Mouse (Mus musculus) kidney, adult 2 months (tissue): ENCODE data around the gene Gm8906. TPM values are rescaled to one million over a fixed set of nuclear protein-coding genes. Genes with fewer than 3 reads are reported as not detected.
"Not testable (repeated sequence)": the region's sequence is repeated elsewhere in the genome, so short reads cannot be mapped to it uniquely, and the experiment has no call there.

Source experiments
- DNase-seq: peaks from one replicate; pipeline ENCODE4 v3.0.0; 2021
- H3K27ac ChIP-seq: fragments of 200-500 bp; 2 replicates; pipeline ENCODE4 v1.5.1; 2012; ENCODE audit warnings: low read depth, low read length, control low read depth, inconsistent platforms; ENCODE audit not compliant: insufficient read depth
- H3K27me3 ChIP-seq: fragments of 200-500 bp; replicated peaks from 2 replicates; pipeline ENCODE4 v1.6.1; 2012; ENCODE audit warnings: mild to moderate bottlenecking, moderate library complexity, low read length, inconsistent platforms; ENCODE audit not compliant: control insufficient read depth, insufficient read depth
- H3K36me3 ChIP-seq: fragments of 200-500 bp; 2 replicates; pipeline ENCODE4 v1.6.1; 2012; ENCODE audit warnings: mild to moderate bottlenecking, moderate library complexity, low read length, inconsistent platforms; ENCODE audit not compliant: control insufficient read depth, insufficient read depth
- H3K4me1 ChIP-seq: fragments of 200-500 bp; 2 replicates; pipeline ENCODE4 v1.6.1; 2011; ENCODE audit warnings: low read length; ENCODE audit not compliant: control insufficient read depth, insufficient read depth
- H3K4me3 ChIP-seq: fragments of 200-500 bp; 2 replicates; pipeline ENCODE4 v1.5.1; 2011; ENCODE audit warnings: mild to moderate bottlenecking, low read depth, low read length, control low read depth; ENCODE audit not compliant: insufficient read depth
- whole genome bisulfite sequencing: fragments of 180-500 bp; shearing (Covaris S2); methylation state at CpG from one replicate; pipeline ENCODE4 v1.1.7; 2018; 5-methylcytosine and 5-hydroxymethylcytosine counted together
- polyA plus RNA-seq: library from polyadenylated mRNA; depleted of rRNA; stranded (reverse); fragments of >200 nt; gene quantifications from 2 replicates; pipeline ENCODE4 v1.2.3, GENCODE M21; 2012; rRNA removed

Gene Gm8906
- polyA plus RNA-seq = not detected in 2 replicates

GRCm38 (mm10) chr5:11502385-11502784 lies at the start of gene Gm8906:
Gene Gm8906, plus strand, starts transcription at chr5:11502685.
- not testable (repeated sequence) for H3K4me1 ChIP-seq, H3K27me3 ChIP-seq, H3K4me3 ChIP-seq, H3K36me3 ChIP-seq, DNase-seq, H3K27ac ChIP-seq
- 46% methylated on average over 2 of the region's 3 CpGs for WGBS

Other genes with a start within 250 kb of the Gm8906 start
- not detected in 2 replicates for gene Gm8890, start 246.7 kb upstream of the Gm8906 start, polyA plus RNA-seq
- gene Speer1, start 161.2 kb upstream of the Gm8906 start, polyA plus RNA-seq = not detected in 2 replicates
- gene Gm8897, start 86.3 kb upstream of the Gm8906 start, polyA plus RNA-seq = not detected in 2 replicates
- not detected in 2 replicates for gene Gm6460, start 92.2 kb downstream of the Gm8906 start, polyA plus RNA-seq
- gene Gm8922, start 179.3 kb downstream of the Gm8906 start, polyA plus RNA-seq = not detected in 2 replicates